Mouse (Mus musculus) adipocyte (in vitro differentiated cells): ENCODE results near the gene Cnpy1.

ENCODE experiments used
- DNase-seq: peaks from one replicate; pipeline ENCODE4 v3.0.0-alpha.2; 2016; ENCODE audit warnings: low spot score

The Cnpy1 gene

GRCm38 (mm10) chr5:28165358-28166255 lies 80.0 kb downstream of the Cnpy1 start, which contains the start of gene En2:
TSS of gene En2 (plus strand) at chr5:28165694.
- no peak for DNase-seq

GRCm38 (mm10) chr5:28163926-28164325 lies 81.7 kb downstream of the Cnpy1 start:
- no peak for DNase-seq

GRCm38 (mm10) chr5:28161938-28162402 lies 83.6 kb downstream of the Cnpy1 start:
- no peak for DNase-seq

GRCm38 (mm10) chr5:28161383-28161937 lies 84.1 kb downstream of the Cnpy1 start:
- DNase-seq = no peak

- no peak for DNase-seq
Observed at GRCm38 (mm10) chr5:28159891-28160470, 85.6 kb downstream of the Cnpy1 start.

GRCm38 (mm10) chr5:28159072-28159458 lies 86.5 kb downstream of the Cnpy1 start:
- DNase-seq = no peak

- DNase-seq = no peak
Observed at GRCm38 (mm10) chr5:28158308-28159071, 87.1 kb downstream of the Cnpy1 start.

- DNase-seq = no peak
Observed at GRCm38 (mm10) chr5:28157781-28158180, 87.8 kb downstream of the Cnpy1 start.

GRCm38 (mm10) chr5:28157044-28157730 lies 88.4 kb downstream of the Cnpy1 start:
- no peak for DNase-seq
